Mouse (Mus musculus) CH12.LX (cell line): Measurements from ENCODE around the gene Anks1. TPM values are rescaled to one million over a fixed set of nuclear protein-coding genes. Genes with fewer than 3 reads are reported as not detected.

ENCODE experiments used
- DNase-seq: peaks from one replicate; pipeline ENCODE4 v3.0.0-alpha.2; 2013; ENCODE audit errors: extremely low read depth
- H3K27ac ChIP-seq: 2 replicates; pipeline ENCODE4 v1.5.1; 2012; ENCODE audit warnings: low read depth, mild to moderate bottlenecking, control low read depth, moderate library complexity; ENCODE audit not compliant: insufficient read depth
- H3K27me3 ChIP-seq: replicated peaks from 2 replicates; pipeline ENCODE3; 2012; ENCODE audit warnings: inconsistent platforms
- H3K36me3 ChIP-seq, 2 experiments: replicated peaks in 1 of 2; 2 replicates each; pipeline versions ENCODE3 to v1.6.1; 2012; ENCODE audit warnings: inconsistent platforms in 1 of 2, low read length in 1 of 2, mild to moderate bottlenecking in 1 of 2, mixed read lengths in 1 of 2, moderate library complexity in 1 of 2; ENCODE audit not compliant: control insufficient read depth in 1 of 2, insufficient read depth in 1 of 2
- H3K4me1 ChIP-seq, 2 experiments: 2 replicates each; pipeline ENCODE4 v1.6.1; 2012; ENCODE audit warnings: inconsistent platforms in 1 of 2, moderate library complexity in 1 of 2; ENCODE audit not compliant: insufficient read depth in 2 of 2, control insufficient read depth in 1 of 2
- H3K4me2 ChIP-seq: 2 replicates; pipeline ENCODE4 v1.6.1; 2012; ENCODE audit warnings: low read depth, mild to moderate bottlenecking, control low read depth; ENCODE audit not compliant: poor library complexity, insufficient read depth, severe bottlenecking
- H3K4me3 ChIP-seq, 3 experiments: fragments of 150-350 bp in 1 of 3; sonication (generic) in 1 of 3; replicated peaks in 1 of 3; 2 replicates each; pipeline versions ENCODE3 to v1.5.1; 2011 to 2012; ENCODE audit warnings: low read depth in 2 of 3, low read length in 2 of 3, mild to moderate bottlenecking in 2 of 3, moderate library complexity in 2 of 3, control low read depth in 1 of 3, improper control_type of control experiment in 1 of 3, inconsistent platforms in 1 of 3, mixed read lengths in 1 of 3; ENCODE audit not compliant: poor library complexity in 1 of 3
- H3K79me2 ChIP-seq: replicated peaks from 2 replicates; pipeline ENCODE4 v1.6.1; 2012; ENCODE audit warnings: mild to moderate bottlenecking, moderate library complexity; ENCODE audit not compliant: control insufficient read depth, poor library complexity, insufficient read depth, severe bottlenecking; ENCODE audit errors: extremely low read depth
- H3K9ac ChIP-seq: 2 replicates; pipeline ENCODE4 v1.6.1; 2012; ENCODE audit warnings: low read depth, mild to moderate bottlenecking, control low read depth, moderate library complexity; ENCODE audit not compliant: insufficient read depth
- H3K9me3 ChIP-seq: replicated peaks from 2 replicates; pipeline ENCODE3; 2012; ENCODE audit warnings: low read length, inconsistent platforms, mixed read lengths
- BHLHE40 ChIP-seq: IDR thresholded peaks from 2 replicates; pipeline ENCODE4 v1.6.1; 2011; ENCODE audit warnings: mild to moderate bottlenecking, low read depth, low read length, improper control_type of control experiment
- CHD1 ChIP-seq: IDR thresholded peaks from 2 replicates; pipeline ENCODE4 v1.6.1; 2012; ENCODE audit warnings: low read depth, low read length, improper control_type of control experiment, inconsistent platforms
- CHD2 ChIP-seq: IDR thresholded peaks from 2 replicates; pipeline ENCODE4 v1.6.1; 2011; ENCODE audit warnings: low read length, improper control_type of control experiment
- CTCF ChIP-seq, 2 experiments: IDR thresholded peaks in 1 of 2; conservative IDR thresholded peaks in 1 of 2; 2 replicates each; pipeline ENCODE4 v1.5.1; 2011 to 2012; ENCODE audit warnings: low read depth in 2 of 2, low read length in 2 of 2, improper control_type of control experiment in 1 of 2, inconsistent platforms in 1 of 2, mild to moderate bottlenecking in 1 of 2, moderate library complexity in 1 of 2
- E2F4 ChIP-seq: IDR thresholded peaks from 2 replicates; pipeline ENCODE4 v1.6.1; 2011; ENCODE audit warnings: low read depth, low read length, improper control_type of control experiment; ENCODE audit not compliant: insufficient replicate concordance
- ELF1 ChIP-seq: IDR thresholded peaks from 2 replicates; pipeline ENCODE4 v1.6.1; 2014; ENCODE audit warnings: low read depth, mild to moderate bottlenecking, inconsistent platforms, low read length, improper control_type of control experiment
- EP300 ChIP-seq: IDR thresholded peaks from 2 replicates; pipeline ENCODE4 v1.6.1; 2011; ENCODE audit warnings: low read length, improper control_type of control experiment
- ETS1 ChIP-seq: conservative IDR thresholded peaks from 2 replicates; pipeline ENCODE4 v1.6.1; 2012; ENCODE audit warnings: low read depth, mild to moderate bottlenecking, inconsistent platforms, low read length, improper control_type of control experiment, moderate library complexity
- HCFC1 ChIP-seq: IDR thresholded peaks from 2 replicates; pipeline ENCODE4 v1.6.1; 2012; ENCODE audit warnings: low read depth, mild to moderate bottlenecking, inconsistent platforms, low read length, improper control_type of control experiment
- IRF4 ChIP-seq: IDR thresholded peaks from 2 replicates; pipeline ENCODE4 v1.6.1; 2014; ENCODE audit warnings: low read depth, mild to moderate bottlenecking, inconsistent platforms, low read length, improper control_type of control experiment
- JUND ChIP-seq: conservative IDR thresholded peaks from 2 replicates; pipeline ENCODE4 v1.6.1; 2011; ENCODE audit warnings: low read depth, low read length, improper control_type of control experiment
- MAX ChIP-seq: IDR thresholded peaks from 2 replicates; pipeline ENCODE4 v1.6.1; 2011; ENCODE audit warnings: low read length, improper control_type of control experiment
- MAZ ChIP-seq: IDR thresholded peaks from 2 replicates; pipeline ENCODE4 v1.6.1; 2012; ENCODE audit warnings: low read depth, mild to moderate bottlenecking, inconsistent platforms, low read length, improper control_type of control experiment, moderate library complexity
- NRF1 ChIP-seq: IDR thresholded peaks from 2 replicates; pipeline ENCODE4 v1.6.1; 2014; ENCODE audit warnings: low read depth, mild to moderate bottlenecking, inconsistent platforms, low read length, improper control_type of control experiment, moderate library complexity
- PAX5 ChIP-seq: IDR thresholded peaks from 2 replicates; pipeline ENCODE4 v1.6.1; 2012; ENCODE audit warnings: low read length, inconsistent platforms, mixed read lengths
- POLR2A ChIP-seq: IDR thresholded peaks from 2 replicates; pipeline ENCODE4 v1.6.1; 2011; ENCODE audit warnings: low read depth, mild to moderate bottlenecking, improper control_type of control experiment, low read length
- POLR2AphosphoS2 ChIP-seq: IDR thresholded peaks from 2 replicates; pipeline ENCODE4 v1.6.1; 2011; ENCODE audit warnings: low read depth, low read length, improper control_type of control experiment
- RAD21 ChIP-seq: IDR thresholded peaks from 2 replicates; pipeline ENCODE4 v1.6.1; 2011; ENCODE audit warnings: low read depth, mild to moderate bottlenecking, low read length, improper control_type of control experiment, moderate library complexity
- RCOR1 ChIP-seq: conservative IDR thresholded peaks from 2 replicates; pipeline ENCODE4 v1.6.1; 2012; ENCODE audit warnings: low read depth, mild to moderate bottlenecking, inconsistent platforms, low read length, improper control_type of control experiment
- SIN3A ChIP-seq: IDR thresholded peaks from 2 replicates; pipeline ENCODE4 v1.6.1; 2012; ENCODE audit warnings: low read length, improper control_type of control experiment, inconsistent platforms
- SMC3 ChIP-seq: IDR thresholded peaks from 2 replicates; pipeline ENCODE4 v1.6.1; 2011; ENCODE audit warnings: low read depth, low read length, improper control_type of control experiment
- TBP ChIP-seq: conservative IDR thresholded peaks from 2 replicates; pipeline ENCODE4 v1.6.1; 2011; ENCODE audit warnings: low read depth, low read length, improper control_type of control experiment
- TCF12 ChIP-seq: IDR thresholded peaks from 2 replicates; pipeline ENCODE4 v1.6.1; 2014; ENCODE audit warnings: low read depth, mild to moderate bottlenecking, inconsistent platforms, low read length, improper control_type of control experiment
- UBTF ChIP-seq: IDR thresholded peaks from 2 replicates; pipeline ENCODE4 v1.6.1; 2012; ENCODE audit warnings: low read depth, mild to moderate bottlenecking, inconsistent platforms, low read length, improper control_type of control experiment, moderate library complexity
- USF1 ChIP-seq: IDR thresholded peaks from 2 replicates; pipeline ENCODE4 v1.6.1; 2014; ENCODE audit warnings: low read depth, mild to moderate bottlenecking, inconsistent platforms, low read length, improper control_type of control experiment
- USF2 ChIP-seq: conservative IDR thresholded peaks from 2 replicates; pipeline ENCODE4 v1.6.1; 2011; ENCODE audit warnings: low read depth, low read length, improper control_type of control experiment
- ZC3H11A ChIP-seq: IDR thresholded peaks from 2 replicates; pipeline ENCODE4 v1.6.1; 2012; ENCODE audit warnings: low read depth, mild to moderate bottlenecking, inconsistent platforms, low read length, improper control_type of control experiment
- ZKSCAN1 ChIP-seq: IDR thresholded peaks from 2 replicates; pipeline ENCODE4 v1.6.1; 2012; ENCODE audit warnings: low read depth, inconsistent platforms, low read length, improper control_type of control experiment, borderline replicate concordance
- ZNF384 ChIP-seq: IDR thresholded peaks from 2 replicates; pipeline ENCODE4 v1.6.1; 2012; ENCODE audit warnings: low read depth, low read length, improper control_type of control experiment, inconsistent platforms
- dilution Hi-C: fragments of 300-500 bp; cut with MboI; formaldehyde crosslinking; loops from 2 replicates; pipeline ENCODE4 v1.14.3; 2020; ENCODE audit warnings: low sequenced_read_pairs; ENCODE audit not compliant: extremely low pct_unique_long_range_greater_than_20kb, extremely low pct_ligation_motif_present
- in situ Hi-C: fragments of 300-500 bp; cut with MboI; formaldehyde crosslinking; loops from 3 replicates; pipeline ENCODE4 v1.14.3; 2019; ENCODE audit warnings: low sequenced_read_pairs, low pct_ligation_motif_present, low pct_unique_long_range_greater_than_20kb, mixed read lengths
- polyA plus RNA-seq: library from polyadenylated mRNA; unstranded; fragments of >175 nt; gene quantifications from 2 replicates; pipeline ENCODE4 v1.2.1, GENCODE M21; 2012; ENCODE audit warnings: low read depth; ENCODE audit not compliant: insufficient read length
- total RNA-seq, 2 experiments: library from RNA; depleted of rRNA; stranded (reverse); fragments of 300-350 nt in 1 of 2; fragments of >200 nt in 1 of 2; gene quantifications; 2 replicates each; pipeline ENCODE4 v1.2.3; 2012 to 2014

Anks1 gene
- total and polyA plus RNA-seq, 3 experiments = 5.8 to 9.3 (median 9.0) TPM

DNA sequence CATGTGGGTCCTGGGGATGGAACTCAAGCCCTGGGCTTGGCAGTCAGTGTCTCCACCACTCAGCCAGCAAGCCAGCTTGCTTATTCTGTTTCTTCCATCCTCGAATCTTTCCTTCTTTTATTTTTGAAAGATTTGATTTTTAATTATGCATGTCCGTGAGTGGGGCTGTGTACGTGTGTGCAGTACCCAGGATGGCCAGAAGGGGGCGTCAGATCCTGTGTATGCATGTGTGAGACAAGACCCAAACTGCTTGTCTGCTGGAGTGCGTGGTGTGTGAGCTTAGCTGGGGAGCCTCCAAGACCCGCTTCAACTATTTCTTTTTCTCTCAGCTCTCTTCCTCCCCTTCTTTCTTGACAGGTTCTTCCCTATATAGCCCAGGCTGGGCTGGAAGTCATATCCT is 197.2 kb downstream of the Anks1 start:
- no peaks in the 10 kb centered on the region for H3K27me3 ChIP-seq
- no peaks in the 10 kb centered on the region for H3K36me3 ChIP-seq
- in situ Hi-C loops (no loop called here), dilution Hi-C loops (no loop called here)
- no peaks in the 10 kb centered on the region for H3K79me2 ChIP-seq
- TF ChIP-seq PAX5 (no peak), TCF12 (no peak), POLR2AphosphoS2 (no peak), CHD1 (no peak), SMC3 (peak; percentile 23; the same call in 1 of the 2 replicates), MAZ (no peak), UBTF (no peak), ELF1 (no peak), NRF1 (no peak), SIN3A (no peak), E2F4 (no peak), RAD21 (peak; percentile 3; the same call in 1 of the 2 replicates), JUND (no peak), USF1 (no peak), POLR2A (no peak), BHLHE40 (no peak), ZC3H11A (no peak), CTCF (conservative IDR thresholded peaks at IDR 0.05 in 1 of 2, IDR thresholded peaks at IDR 0.05 in 1 of 2; ENCODE audit: low read depth in 2 of 2, low read length in 2 of 2) (peak; percentile 44 to 62; a peak in 3 of 4 replicates)
- no peak overlapping the region for H3K27ac ChIP-seq
- no peak for DNase-seq
- no peak overlapping the region for H3K9ac ChIP-seq
- no peak overlapping the region for H3K4me3 ChIP-seq
- peaks cover 9% of the 10 kb centered on the region for H3K9me3 ChIP-seq
- no peak overlapping the region for H3K4me2 ChIP-seq
- peaks cover 12 to 25% of the 10 kb centered on the region in 2 experiments for H3K4me1 ChIP-seq

- no peak for TF ChIP-seq ZKSCAN1
- no peak for TF ChIP-seq SMC3
- TF ChIP-seq MAZ = no peak
- no peak for TF ChIP-seq ELF1
- no peak for TF ChIP-seq HCFC1
- TF ChIP-seq CHD1 = no peak
- TF ChIP-seq EP300 = no peak
- TF ChIP-seq MAX = no peak
- TF ChIP-seq TBP = no peak
- no peak for TF ChIP-seq UBTF
- no peak for TF ChIP-seq IRF4
- no peak for TF ChIP-seq CHD2
- TF ChIP-seq ZNF384 = no peak
- no peak for TF ChIP-seq RCOR1
- no peak for TF ChIP-seq ETS1
- no peak for TF ChIP-seq USF2
- TF ChIP-seq POLR2A = no peak
- TF ChIP-seq E2F4 = no peak
- Histone ChIP-seq H3K4me2 (no peak overlapping the region), H3K9ac (no peak overlapping the region), H3K4me1 (peaks cover 12 to 25% of the 10 kb centered on the region in 2 experiments), H3K4me3 (no peak overlapping the region), H3K79me2 (no peaks in the 10 kb centered on the region), H3K27me3 (no peaks in the 10 kb centered on the region), H3K27ac (no peak overlapping the region), H3K36me3 (no peaks in the 10 kb centered on the region), H3K9me3 (peaks cover 13% of the 10 kb centered on the region)
- dilution Hi-C loops (no loop called here), in situ Hi-C loops (no loop called here)
- DNase-seq = no peak
Observed at GRCm38 (mm10) chr17:28107275-28107674, 198.2 kb downstream of the Anks1 start.
